ENCODE assay signal across 22 mouse cellular contexts in genomic region chr11:118101133-118101532, GRCm38 (mm10).
"Had no signal": no experiment of that assay in that cellular context is flagged by ENCODE, and none has a peak within 500 bp of the region (broad histone marks: within the 10 kb centered on the region; RNA-seq: fewer than 3 reads in every experiment).

No protein-coding gene starts in this region.

- DNase-seq: gastrocnemius, adult 2 months; gastrocnemius, postnatal 10 days; gastrocnemius, postnatal 25 days; heart, adult 18-20 months; heart, postnatal 10 days; kidney, adult 11 months; kidney, adult 8-10 months; kidney, postnatal 10 days; kidney, postnatal 25 days; layer of hippocampus, adult 9-11 months; layer of hippocampus, postnatal 36 days; left cerebral cortex, postnatal 4 days had no signal

- H3K4me1 ChIP-seq: hindbrain, embryonic 13.5 days; hindbrain, embryonic 15.5 days; limb, embryonic 13.5 days; liver, embryonic 12.5 days had no signal

- H3K9ac ChIP-seq: heart, embryonic 12.5 days; hindbrain, embryonic 15.5 days; kidney, embryonic 15.5 days; limb, embryonic 13.5 days; limb, embryonic 15.5 days; liver, embryonic 12.5 days had no signal

- ATAC-seq: hindbrain, postnatal 0 days; intestine, embryonic 16.5 days; liver, embryonic 12.5 days had no signal

- H3K9me3 ChIP-seq: heart, embryonic 10.5 days; heart, embryonic 12.5 days; hindbrain, embryonic 13.5 days; hindbrain, embryonic 15.5 days; kidney, embryonic 15.5 days; limb, embryonic 13.5 days; limb, embryonic 15.5 days; liver, embryonic 12.5 days had no signal

- H3K4me3 ChIP-seq: gastrocnemius, adult 2 months; heart, embryonic 10.5 days; heart, embryonic 12.5 days; hindbrain, embryonic 13.5 days; hindbrain, embryonic 15.5 days; kidney, embryonic 15.5 days; limb, embryonic 13.5 days; limb, embryonic 15.5 days; liver, embryonic 12.5 days had no signal

- H3K4me2 ChIP-seq: heart, embryonic 12.5 days; hindbrain, embryonic 13.5 days; hindbrain, embryonic 15.5 days; kidney, embryonic 15.5 days; limb, embryonic 13.5 days; limb, embryonic 15.5 days; liver, embryonic 12.5 days had no signal

- H3K27me3 ChIP-seq: hindbrain, embryonic 13.5 days; hindbrain, embryonic 15.5 days; kidney, embryonic 15.5 days; limb, embryonic 13.5 days had no signal

- H3K36me3 ChIP-seq: heart, embryonic 10.5 days; heart, embryonic 12.5 days; hindbrain, embryonic 13.5 days; hindbrain, embryonic 15.5 days; kidney, embryonic 15.5 days; limb, embryonic 13.5 days; limb, embryonic 15.5 days; liver, embryonic 12.5 days had no signal

- H3K27ac ChIP-seq: gastrocnemius, adult 2 months; heart, embryonic 10.5 days; hindbrain, embryonic 13.5 days; hindbrain, embryonic 15.5 days; hindbrain, postnatal 0 days; kidney, embryonic 15.5 days; limb, embryonic 13.5 days; limb, embryonic 15.5 days; liver, embryonic 12.5 days had no signal
